Mouse (Mus musculus): ENCODE measurements at regions not wholly inside any gene's neighbourhood (a gene's known extent, or its start where the extent isn't known, plus 50 kb on each side); places are given as distances from the start of the nearest gene placed in this dataset.
A peak's percentile ranks its signal among the peaks of the same experiment; 100 is the strongest.

- H3K27me3 ChIP-seq (ENCODE audit: insufficient read depth, poor library complexity, severe bottlenecking), result peaks cover 3% of the 10 kb centered on the region; the same call in 1 of the 2 replicates
- 77% methylated on average over 2 of the region's 2 CpGs for WGBS
- H3K4me1 ChIP-seq (replicated peaks), result peaks cover 9% of the 10 kb centered on the region; the same call in 1 of the 2 replicates
- H3K27ac ChIP-seq, result no peak overlapping the region
- no peaks in the 10 kb centered on the region for H3K9me3 ChIP-seq
- H3K36me3 ChIP-seq, result no peaks in the 10 kb centered on the region
- H3K4me3 ChIP-seq, result no peak overlapping the region
- no peak for DNase-seq (ENCODE audit: low spot score)
These were observed 126.7 kb upstream of the Lrig1 start for GRCm38 (mm10) chr6:94826656-94827055.

GRCm38 (mm10) chr6:94818220-94818619 is 118.3 kb upstream of the Lrig1 start:
- H3K9me3 ChIP-seq, result no peaks in the 10 kb centered on the region
- peaks cover 15% of the 10 kb centered on the region for H3K4me1 ChIP-seq (replicated peaks)
- WGBS, result 66% methylated on average over 6 of the region's 6 CpGs
- peaks cover 10% of the 10 kb centered on the region for H3K27me3 ChIP-seq (ENCODE audit: insufficient read depth, poor library complexity, severe bottlenecking)
- DNase-seq (ENCODE audit: low spot score), result no peak
- H3K4me3 ChIP-seq, result no peak overlapping the region
- no peak overlapping the region for H3K27ac ChIP-seq
- no peaks in the 10 kb centered on the region for H3K36me3 ChIP-seq

- Histone ChIP-seq H3K36me3 (no peaks in the 10 kb centered on the region), H3K27ac (no peak overlapping the region), H3K9me3 (no peaks in the 10 kb centered on the region), H3K4me1 (replicated peaks) (peaks cover 25% of the 10 kb centered on the region), H3K4me3 (no peak overlapping the region), H3K27me3 (ENCODE audit: insufficient read depth, poor library complexity, severe bottlenecking) (peaks cover 10% of the 10 kb centered on the region)
- DNase-seq (ENCODE audit: low spot score), result no peak
- 89% methylated on average over 5 of the region's 5 CpGs for WGBS
These were observed 116.2 kb upstream of the Lrig1 start for GRCm38 (mm10) chr6:94816161-94816560.

GRCm38 (mm10) chr6:94814711-94815110 is 114.8 kb upstream of the Lrig1 start:
- H3K27ac ChIP-seq, result no peak overlapping the region
- peaks cover 10% of the 10 kb centered on the region for H3K27me3 ChIP-seq (ENCODE audit: insufficient read depth, poor library complexity, severe bottlenecking)
- H3K4me1 ChIP-seq (replicated peaks), result peaks cover 25% of the 10 kb centered on the region
- H3K36me3 ChIP-seq, result no peaks in the 10 kb centered on the region
- WGBS, result 70% methylated on average over 3 of the region's 3 CpGs
- no peak overlapping the region for H3K4me3 ChIP-seq
- no peak for DNase-seq (ENCODE audit: low spot score)
- no peaks in the 10 kb centered on the region for H3K9me3 ChIP-seq

- DNase-seq (ENCODE audit: low spot score), result no peak
- H3K9me3 ChIP-seq, result no peaks in the 10 kb centered on the region
- no peak overlapping the region; the same call in 1 of the 2 replicates for H3K27ac ChIP-seq
- peaks cover 23% of the 10 kb centered on the region for H3K4me1 ChIP-seq (replicated peaks)
- no peaks in the 10 kb centered on the region for H3K36me3 ChIP-seq
- 63% methylated on average over 7 of the region's 7 CpGs for WGBS
- H3K4me3 ChIP-seq, result no peak overlapping the region
- H3K27me3 ChIP-seq (ENCODE audit: insufficient read depth, poor library complexity, severe bottlenecking), result peaks cover 10% of the 10 kb centered on the region
These were observed 113.7 kb upstream of the Lrig1 start for GRCm38 (mm10) chr6:94813481-94814148.

GRCm38 (mm10) chr6:94811846-94812245 is 111.9 kb upstream of the Lrig1 start:
- Histone ChIP-seq H3K4me3 (no peak overlapping the region), H3K27ac (peak overlapping the region; percentile 5; the same call in 1 of the 2 replicates), H3K36me3 (no peaks in the 10 kb centered on the region), H3K27me3 (ENCODE audit: insufficient read depth, poor library complexity, severe bottlenecking) (no peaks in the 10 kb centered on the region), H3K9me3 (no peaks in the 10 kb centered on the region), H3K4me1 (replicated peaks) (peaks cover 27% of the 10 kb centered on the region)
- WGBS, result 43% methylated on average over 4 of the region's 4 CpGs
- DNase-seq (ENCODE audit: low spot score), result no peak

- H3K27me3 ChIP-seq (ENCODE audit: insufficient read depth, poor library complexity, severe bottlenecking), result no peaks in the 10 kb centered on the region
- no peak for DNase-seq (ENCODE audit: low spot score)
- WGBS, result 74% methylated on average over 6 of the region's 6 CpGs
These were observed 107.3 kb upstream of the Lrig1 start for GRCm38 (mm10) chr6:94807216-94807615.

GRCm38 (mm10) chr6:94806481-94807160 is 106.7 kb upstream of the Lrig1 start:
- 61% methylated on average over 12 of the region's 12 CpGs for WGBS
- no peaks in the 10 kb centered on the region for H3K9me3 ChIP-seq
- peaks cover 39% of the 10 kb centered on the region for H3K4me1 ChIP-seq (replicated peaks)
- peak overlapping the region; percentile 67 for H3K27ac ChIP-seq
- no peak overlapping the region for H3K4me3 ChIP-seq
- no peaks in the 10 kb centered on the region for H3K27me3 ChIP-seq (ENCODE audit: insufficient read depth, poor library complexity, severe bottlenecking)
- H3K36me3 ChIP-seq, result no peaks in the 10 kb centered on the region
- peak; percentile 66 for DNase-seq (ENCODE audit: low spot score)

More at GRCm38 (mm10) chr6:94807216-94807615, 107.3 kb upstream of the Lrig1 start:
- Histone ChIP-seq H3K4me3 (no peak overlapping the region), H3K27ac (peak overlapping the region; percentile 67), H3K9me3 (no peaks in the 10 kb centered on the region), H3K36me3 (no peaks in the 10 kb centered on the region), H3K4me1 (replicated peaks) (peaks cover 39% of the 10 kb centered on the region)

GRCm38 (mm10) chr6:94805685-94806084 is 105.7 kb upstream of the Lrig1 start:
- Histone ChIP-seq H3K4me1 (replicated peaks) (peaks cover 48% of the 10 kb centered on the region), H3K9me3 (no peaks in the 10 kb centered on the region), H3K27ac (no peak overlapping the region), H3K4me3 (no peak overlapping the region), H3K27me3 (ENCODE audit: insufficient read depth, poor library complexity, severe bottlenecking) (no peaks in the 10 kb centered on the region), H3K36me3 (no peaks in the 10 kb centered on the region)
- 62% methylated on average over 6 of the region's 6 CpGs for WGBS
- peak; percentile 61 for DNase-seq (ENCODE audit: low spot score)

GRCm38 (mm10) chr6:94804284-94804815 is 104.4 kb upstream of the Lrig1 start:
- Histone ChIP-seq H3K4me1 (replicated peaks) (peaks cover 48% of the 10 kb centered on the region), H3K27ac (no peak overlapping the region), H3K4me3 (no peak overlapping the region), H3K9me3 (no peaks in the 10 kb centered on the region), H3K27me3 (ENCODE audit: insufficient read depth, poor library complexity, severe bottlenecking) (no peaks in the 10 kb centered on the region), H3K36me3 (no peaks in the 10 kb centered on the region)
- WGBS, result 83% methylated on average over 10 of the region's 10 CpGs
- DNase-seq (ENCODE audit: low spot score), result no peak

- no peaks in the 10 kb centered on the region for H3K36me3 ChIP-seq
- no peaks in the 10 kb centered on the region for H3K27me3 ChIP-seq (ENCODE audit: insufficient read depth, poor library complexity, severe bottlenecking)
- H3K9me3 ChIP-seq, result peaks cover 7% of the 10 kb centered on the region; the same call in 1 of the 2 replicates
- H3K4me3 ChIP-seq, result peak overlapping the region; percentile 45
- peak overlapping the region; percentile 88 for H3K27ac ChIP-seq
- DNase-seq (ENCODE audit: low spot score), result peak; percentile 63
- H3K4me1 ChIP-seq (replicated peaks), result peaks cover 37% of the 10 kb centered on the region
- WGBS, result 5% methylated on average over 12 of the region's 12 CpGs
These were observed 101.1 kb upstream of the Lrig1 start for GRCm38 (mm10) chr6:94801039-94801438.

- Histone ChIP-seq H3K9me3 (peaks cover 8% of the 10 kb centered on the region; the same call in 1 of the 2 replicates), H3K4me3 (no peak overlapping the region), H3K4me1 (replicated peaks) (peaks cover 23% of the 10 kb centered on the region), H3K36me3 (no peaks in the 10 kb centered on the region), H3K27me3 (ENCODE audit: insufficient read depth, poor library complexity, severe bottlenecking) (no peaks in the 10 kb centered on the region), H3K27ac (no peak overlapping the region)
- 87% methylated on average over 4 of the region's 4 CpGs for WGBS
- no peak for DNase-seq (ENCODE audit: low spot score)
These were observed 98.7 kb upstream of the Lrig1 start for GRCm38 (mm10) chr6:94798545-94799211.

Data from hindbrain, embryonic 10.5 days (tissue).